Mouse (Mus musculus) lung, embryonic 16.5 days (tissue): ENCODE data around the gene Gm28308. TPM values are rescaled to one million over a fixed set of nuclear protein-coding genes. Genes with fewer than 3 reads are reported as not detected.

Experiments used
- ATAC-seq: fragments of 200-750 bp; cut with Nextera tagmentation; 2 replicates; pipeline ENCODE4 v1.8.0; 2017; ENCODE audit warnings: low read depth, mild to moderate bottlenecking, moderate library complexity
- H3K27ac ChIP-seq: fragments of 300-500 bp; sonication (generic); 2 replicates; pipeline ENCODE4 v1.5.1; 2014; ENCODE audit warnings: mild to moderate bottlenecking, control low read depth, low read length
- H3K27me3 ChIP-seq: fragments of 300-500 bp; sonication (generic); 2 replicates; pipeline ENCODE4 v1.6.1; 2014; ENCODE audit warnings: low read depth, low read length, mixed read lengths; ENCODE audit not compliant: control insufficient read depth, insufficient read depth
- H3K36me3 ChIP-seq: fragments of 300-500 bp; sonication (generic); 2 replicates; pipeline ENCODE4 v1.6.1; 2014; ENCODE audit warnings: low read length; ENCODE audit not compliant: control insufficient read depth, insufficient read depth
- H3K4me1 ChIP-seq: fragments of 300-500 bp; sonication (generic); replicated peaks from 2 replicates; pipeline ENCODE4 v1.6.1; 2014; ENCODE audit warnings: low read length, mixed read lengths; ENCODE audit not compliant: control insufficient read depth, insufficient read depth
- H3K4me2 ChIP-seq: fragments of 300-500 bp; sonication (generic); 2 replicates; pipeline ENCODE4 v1.6.1; 2014; ENCODE audit warnings: low read depth, low read length, control low read depth
- H3K4me3 ChIP-seq: fragments of 300-500 bp; sonication (generic); 2 replicates; pipeline ENCODE4 v1.5.1; 2014; ENCODE audit warnings: mild to moderate bottlenecking, low read length, control low read depth
- H3K9ac ChIP-seq: fragments of 300-500 bp; sonication (generic); 2 replicates; pipeline ENCODE4 v1.6.1; 2014; ENCODE audit warnings: low read length, control low read depth
- H3K9me3 ChIP-seq: fragments of 300-500 bp; sonication (generic); 2 replicates; pipeline ENCODE4 v1.6.1; 2016; ENCODE audit warnings: low read length; ENCODE audit not compliant: control insufficient read depth
- WGBS: fragments of 180-500 bp; shearing (Covaris S2); extraction: QIAGEN DNeasy Blood & Tissue Kit; methylation state at CpG from one replicate; pipeline ENCODE4 v1.1.7; 2014; 5-methylcytosine and 5-hydroxymethylcytosine counted together
- polyA plus RNA-seq: library from polyadenylated mRNA; unstranded; fragments of >200 nt; fragmentation: Nextera tagmentation; extraction: Ambion mirVana; gene quantifications from 2 replicates; pipeline ENCODE4 v1.2.1, GENCODE M21; 2015

Gm28308 gene
- polyA plus RNA-seq, 1 experiment from 2014 or later: not detected

GRCm38 (mm10) chr6:52247766-52248637 is 34.9 kb upstream of the Gm28308 start:
- Histone ChIP-seq H3K4me2 (no peak overlapping the region), H3K27ac (no peak overlapping the region), H3K27me3 (peaks cover 97% of the 10 kb centered on the region), H3K9ac (no peak overlapping the region), H3K4me1 (0 out of 2 replicates have a peak, but pooled peaks cover 2% of the 10 kb centered on the region), H3K4me3 (no peak overlapping the region), H3K9me3 (no peaks in the 10 kb centered on the region), H3K36me3 (no peaks in the 10 kb centered on the region)
- no peak for ATAC-seq
- 2% methylated on average over 23 of the region's 23 CpGs for WGBS

GRCm38 (mm10) chr6:52246916-52247315 is 33.8 kb upstream of the Gm28308 start:
- Histone ChIP-seq H3K27ac (no peak overlapping the region), H3K27me3 (peaks cover 97% of the 10 kb centered on the region), H3K36me3 (no peaks in the 10 kb centered on the region), H3K9ac (no peak overlapping the region), H3K4me3 (no peak overlapping the region), H3K4me2 (no peak overlapping the region), H3K4me1 (0 out of 2 replicates have a peak, but pooled peaks cover 2% of the 10 kb centered on the region), H3K9me3 (no peaks in the 10 kb centered on the region)
- ATAC-seq: no peak
- 9% methylated on average over 3 of the region's 3 CpGs for WGBS

GRCm38 (mm10) chr6:52246403-52246803 is 33.3 kb upstream of the Gm28308 start:
- Histone ChIP-seq H3K9ac (no peak overlapping the region), H3K27me3 (peaks cover 97% of the 10 kb centered on the region), H3K9me3 (no peaks in the 10 kb centered on the region), H3K4me1 (0 out of 2 replicates have a peak, but pooled peaks cover 2% of the 10 kb centered on the region), H3K27ac (no peak overlapping the region), H3K36me3 (no peaks in the 10 kb centered on the region), H3K4me2 (no peak overlapping the region), H3K4me3 (no peak overlapping the region)
- WGBS: 1% methylated on average over 26 of the region's 26 CpGs
- no peak for ATAC-seq

GRCm38 (mm10) chr6:52245757-52246142 is 32.6 kb upstream of the Gm28308 start, which contains the start of gene Hoxa11:
Hoxa11 (minus strand) TSS chr6:52245810.
- no peak within 1 kb of the TSS for H3K4me2 ChIP-seq
- peaks cover 97% of the 10 kb centered on the region for H3K27me3 ChIP-seq
- 0 out of 2 replicates have a peak, but pooled peaks cover 2% of the 10 kb centered on the region for H3K4me1 ChIP-seq
- no peaks in the 10 kb centered on the region for H3K9me3 ChIP-seq
- no peak within 1 kb of the TSS for H3K27ac ChIP-seq
- under 1% methylated on average over 20 of the region's 20 CpGs for WGBS
- ATAC-seq: no peak
- H3K9ac ChIP-seq: no peak within 1 kb of the TSS
- H3K36me3 ChIP-seq: no peaks in the 10 kb centered on the region
- H3K4me3 ChIP-seq: no peak within 1 kb of the TSS; the same call in 1 of the 2 replicates

GRCm38 (mm10) chr6:52245040-52245756 is 32.1 kb upstream of the Gm28308 start:
- no peak overlapping the region for H3K4me2 ChIP-seq
- under 1% methylated on average over 71 of the region's 71 CpGs for WGBS

GRCm38 (mm10) chr6:52244471-52245039 is 31.4 kb upstream of the Gm28308 start:
- H3K4me1 ChIP-seq: peaks cover 2% of the 10 kb centered on the region; the same call in 1 of the 2 replicates
- 2% methylated on average over 23 of the region's 23 CpGs for WGBS
- H3K36me3 ChIP-seq: no peaks in the 10 kb centered on the region
- H3K27me3 ChIP-seq: peaks cover 96% of the 10 kb centered on the region
- ATAC-seq: no peak
- H3K4me2 ChIP-seq: no peak overlapping the region
- no peaks in the 10 kb centered on the region for H3K9me3 ChIP-seq
- H3K9ac ChIP-seq: no peak overlapping the region
- H3K4me3 ChIP-seq: no peak overlapping the region
- no peak overlapping the region for H3K27ac ChIP-seq

More at GRCm38 (mm10) chr6:52245040-52245756, 32.1 kb upstream of the Gm28308 start:
- no peak for ATAC-seq
- Histone ChIP-seq H3K27ac (no peak overlapping the region), H3K27me3 (peaks cover 96% of the 10 kb centered on the region), H3K9me3 (no peaks in the 10 kb centered on the region), H3K4me3 (no peak overlapping the region; the same call in 1 of the 2 replicates), H3K36me3 (no peaks in the 10 kb centered on the region), H3K9ac (no peak overlapping the region), H3K4me1 (peaks cover 2% of the 10 kb centered on the region; the same call in 1 of the 2 replicates)

- Histone ChIP-seq H3K36me3 (no peaks in the 10 kb centered on the region), H3K27ac (no peak overlapping the region), H3K27me3 (peaks cover 93% of the 10 kb centered on the region), H3K4me1 (peaks cover 2% of the 10 kb centered on the region; the same call in 1 of the 2 replicates), H3K4me2 (no peak overlapping the region), H3K9me3 (no peaks in the 10 kb centered on the region), H3K4me3 (no peak overlapping the region), H3K9ac (no peak overlapping the region)
- WGBS: 0% methylated on average over 12 of the region's 12 CpGs
- ATAC-seq: no peak
Observed at GRCm38 (mm10) chr6:52243681-52244121, 30.6 kb upstream of the Gm28308 start.

GRCm38 (mm10) chr6:52242801-52243332 is 29.7 kb upstream of the Gm28308 start:
- ATAC-seq: no peak
- Histone ChIP-seq H3K4me3 (no peak overlapping the region), H3K27me3 (peaks cover 90% of the 10 kb centered on the region), H3K4me1 (peaks cover 2% of the 10 kb centered on the region; the same call in 1 of the 2 replicates), H3K36me3 (no peaks in the 10 kb centered on the region), H3K4me2 (no peak overlapping the region), H3K9me3 (no peaks in the 10 kb centered on the region), H3K27ac (no peak overlapping the region), H3K9ac (no peak overlapping the region)
- 7% methylated on average over 4 of the region's 4 CpGs for WGBS
